Mouse (Mus musculus) heart, postnatal 0 days (tissue): ENCODE measurements at regions not wholly inside any gene's neighbourhood (a gene's known extent, or its start where the extent isn't known, plus 50 kb on each side); places are given as distances from the start of the nearest gene placed in this dataset.

Source experiments
- ATAC-seq: fragments of 200-750 bp; cut with Nextera tagmentation; 2 replicates; pipeline ENCODE4 v1.8.0; 2017; ENCODE audit warnings: low read depth, moderate number of reproducible peaks, moderate library complexity; ENCODE audit not compliant: insufficient read depth
- DNase-seq: peaks from one replicate; pipeline ENCODE4 v3.0.0-alpha.2; 2016; ENCODE audit warnings: low spot score
- H3K27ac ChIP-seq: fragments of 300-500 bp; sonication (generic); 2 replicates; pipeline ENCODE4 v1.5.1; 2014; ENCODE audit warnings: low read depth, mild to moderate bottlenecking
- H3K27me3 ChIP-seq: fragments of 300-500 bp; sonication (generic); 2 replicates; pipeline ENCODE4 v1.6.1; 2014; ENCODE audit warnings: low read length, mixed read lengths; ENCODE audit not compliant: control insufficient read depth, insufficient read depth
- H3K36me3 ChIP-seq: fragments of 300-500 bp; sonication (generic); replicated peaks from 2 replicates; pipeline ENCODE4 v1.6.1; 2014; ENCODE audit warnings: low read length, mixed read lengths; ENCODE audit not compliant: control insufficient read depth, insufficient read depth
- H3K4me1 ChIP-seq: fragments of 300-500 bp; sonication (generic); 2 replicates; pipeline ENCODE4 v1.6.1; 2014; ENCODE audit warnings: antibody characterized with exemption; ENCODE audit not compliant: control insufficient read depth, insufficient read depth
- H3K4me2 ChIP-seq: fragments of 300-500 bp; sonication (generic); 2 replicates; pipeline ENCODE4 v1.6.1; 2014; ENCODE audit warnings: low read depth, mild to moderate bottlenecking, low read length, moderate library complexity
- H3K4me3 ChIP-seq: fragments of 300-500 bp; sonication (generic); 2 replicates; pipeline ENCODE4 v1.5.1; 2014; ENCODE audit warnings: low read depth, low read length
- H3K9ac ChIP-seq: fragments of 300-500 bp; sonication (generic); replicated peaks from 2 replicates; pipeline ENCODE4 v1.6.1; 2014; ENCODE audit warnings: low read depth, low read length, mixed read lengths
- H3K9me3 ChIP-seq: fragments of 300-500 bp; sonication (generic); replicated peaks from 2 replicates; pipeline ENCODE4 v1.6.1; 2016; ENCODE audit warnings: low read length; ENCODE audit not compliant: control insufficient read depth
- CTCF ChIP-seq: IDR thresholded peaks from 2 replicates; pipeline ENCODE4 v1.5.1; 2016; ENCODE audit warnings: antibody characterized with exemption, control low read depth, low read depth
- EP300 ChIP-seq: IDR thresholded peaks from 2 replicates; pipeline ENCODE4 v1.6.1; 2016; ENCODE audit warnings: antibody characterized with exemption, low read depth
- WGBS: fragments of 180-500 bp; shearing (Covaris S2); extraction: QIAGEN DNeasy Blood & Tissue Kit; methylation state at CpG from one replicate; pipeline ENCODE4 v1.1.7; 2014; 5-methylcytosine and 5-hydroxymethylcytosine counted together

- no peaks in the 10 kb centered on the region for H3K27me3 ChIP-seq
- WGBS, result 22% methylated on average over 5 of the region's 5 CpGs
- H3K27ac ChIP-seq, result peak overlapping the region; percentile 18
- DNase-seq (peak; percentile 62), ATAC-seq (peak; percentile 73)
- H3K4me3 ChIP-seq, result no peak overlapping the region
- peak overlapping the region; percentile 16; the same call in 1 of the 2 replicates for H3K4me2 ChIP-seq
- H3K36me3 ChIP-seq, result no peaks in the 10 kb centered on the region
- TF ChIP-seq EP300, result no peak
- no peak for TF ChIP-seq CTCF
- no peaks in the 10 kb centered on the region for H3K9me3 ChIP-seq
- peaks cover 11% of the 10 kb centered on the region; the same call in 1 of the 2 replicates for H3K4me1 ChIP-seq
- H3K9ac ChIP-seq, result no peak overlapping the region
Measured at GRCm38 (mm10) chr11:17663893-17664292, 289.8 kb downstream of the Etaa1 start.

- H3K4me1 ChIP-seq, result peaks cover 11% of the 10 kb centered on the region; the same call in 1 of the 2 replicates
- H3K4me2 ChIP-seq, result no peak overlapping the region
- H3K36me3 ChIP-seq, result no peaks in the 10 kb centered on the region
- TF ChIP-seq CTCF (no peak), EP300 (no peak)
- no peaks in the 10 kb centered on the region for H3K9me3 ChIP-seq
- no peak overlapping the region for H3K4me3 ChIP-seq
- no peak overlapping the region for H3K9ac ChIP-seq
- ATAC-seq (no peak), DNase-seq (no peak)
- WGBS, result 73% methylated on average over 11 of the region's 11 CpGs
- H3K27me3 ChIP-seq, result no peaks in the 10 kb centered on the region
- H3K27ac ChIP-seq, result no peak overlapping the region
Measured at GRCm38 (mm10) chr11:17665624-17666552, 287.8 kb downstream of the Etaa1 start.

DNA sequence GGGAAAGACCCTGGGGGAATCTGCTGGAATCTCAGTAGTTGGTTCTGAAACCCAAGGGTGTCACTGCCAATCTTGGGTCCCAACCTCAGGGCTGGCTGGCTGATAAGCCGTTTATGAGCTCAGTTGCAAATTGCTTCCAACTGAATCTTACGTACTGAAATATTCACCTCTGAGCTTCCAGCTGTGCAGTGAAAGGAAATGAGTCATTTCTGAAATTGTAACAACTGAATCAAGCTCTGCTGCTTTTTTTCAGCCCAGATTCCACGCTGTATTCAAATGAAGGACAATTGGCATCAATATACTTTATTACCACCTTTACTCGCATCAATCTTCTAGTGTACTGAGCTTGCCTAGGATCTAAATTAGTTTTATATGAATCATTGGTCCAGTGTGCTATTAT is 272.7 kb downstream of the Etaa1 start:
- Histone ChIP-seq H3K36me3 (no peaks in the 10 kb centered on the region), H3K27ac (no peak overlapping the region), H3K27me3 (no peaks in the 10 kb centered on the region), H3K9ac (no peak overlapping the region), H3K4me2 (no peak overlapping the region), H3K9me3 (0 out of 2 replicates have a peak, but pooled peaks cover 5% of the 10 kb centered on the region), H3K4me3 (no peak overlapping the region), H3K4me1 (no peaks in the 10 kb centered on the region)
- DNase-seq (no peak), ATAC-seq (no peak)
- WGBS, result 46% methylated on average over 4 of the region's 4 CpGs
- no peak for TF ChIP-seq CTCF
- TF ChIP-seq EP300, result no peak

- Histone ChIP-seq H3K4me1 (peaks cover 10% of the 10 kb centered on the region), H3K4me2 (peak overlapping the region; percentile 45; the same call in 1 of the 2 replicates), H3K9me3 (0 out of 2 replicates have a peak, but pooled peaks cover 5% of the 10 kb centered on the region), H3K27me3 (no peaks in the 10 kb centered on the region), H3K36me3 (no peaks in the 10 kb centered on the region), H3K4me3 (peak overlapping the region; percentile 17; the same call in 1 of the 2 replicates), H3K9ac (no peak overlapping the region), H3K27ac (peak overlapping the region; percentile 43; the same call in 1 of the 2 replicates)
- peak; percentile 80 for DNase-seq
- 6% methylated on average over 4 of the region's 4 CpGs for WGBS
- peak; percentile 85 for ATAC-seq
- TF ChIP-seq CTCF (peak; percentile 75), EP300 (no peak)
Measured at GRCm38 (mm10) chr11:17685711-17686113, 268.0 kb downstream of the Etaa1 start.

GRCm38 (mm10) chr11:17686806-17687205 is 266.9 kb downstream of the Etaa1 start:
- 0 out of 2 replicates have a peak, but pooled peaks cover 4% of the 10 kb centered on the region for H3K9me3 ChIP-seq
- no peak overlapping the region for H3K4me2 ChIP-seq
- H3K36me3 ChIP-seq, result no peaks in the 10 kb centered on the region
- WGBS, result 21% methylated on average over 2 of the region's 2 CpGs
- no peaks in the 10 kb centered on the region for H3K27me3 ChIP-seq
- peak overlapping the region; percentile 61; the same call in 1 of the 2 replicates for H3K27ac ChIP-seq
- TF ChIP-seq EP300 (no peak), CTCF (no peak)
- H3K4me3 ChIP-seq, result no peak overlapping the region
- H3K9ac ChIP-seq, result no peak overlapping the region
- peaks cover 10% of the 10 kb centered on the region for H3K4me1 ChIP-seq
- DNase-seq (no peak), ATAC-seq (no peak)

- TF ChIP-seq CTCF, result no peak
- no peak for TF ChIP-seq EP300
- ATAC-seq, result no peak
- Histone ChIP-seq H3K9me3 (no peaks in the 10 kb centered on the region), H3K4me3 (no peak overlapping the region), H3K27ac (no peak overlapping the region), H3K9ac (no peak overlapping the region), H3K4me1 (no peaks in the 10 kb centered on the region), H3K36me3 (no peaks in the 10 kb centered on the region), H3K27me3 (no peaks in the 10 kb centered on the region), H3K4me2 (no peak overlapping the region)
- 53% methylated on average over 2 of the region's 2 CpGs for WGBS
- DNase-seq, result no peak
Measured at GRCm38 (mm10) chr11:17694145-17694544, 259.5 kb downstream of the Etaa1 start.
